Mouse (Mus musculus) small intestine, adult 10 weeks (tissue): Measurements from ENCODE around the gene Arhgef18. TPM values are rescaled to one million over a fixed set of nuclear protein-coding genes. Genes with fewer than 3 reads are reported as not detected.

Experiments
- polyA plus RNA-seq: library from polyadenylated mRNA; stranded (reverse); fragments of 350-450 nt; fragmentation: Illumina TruSeq; extraction: RNeasy Lipid Tissue Mini Kit (QIAGEN cat#74804); gene quantifications from one replicate; pipeline ENCODE4 v1.2.3, GENCODE M21; 2014; ENCODE audit warnings: low replicate concordance

Arhgef18 gene
- polyA plus RNA-seq: 5.2 TPM

DNA sequence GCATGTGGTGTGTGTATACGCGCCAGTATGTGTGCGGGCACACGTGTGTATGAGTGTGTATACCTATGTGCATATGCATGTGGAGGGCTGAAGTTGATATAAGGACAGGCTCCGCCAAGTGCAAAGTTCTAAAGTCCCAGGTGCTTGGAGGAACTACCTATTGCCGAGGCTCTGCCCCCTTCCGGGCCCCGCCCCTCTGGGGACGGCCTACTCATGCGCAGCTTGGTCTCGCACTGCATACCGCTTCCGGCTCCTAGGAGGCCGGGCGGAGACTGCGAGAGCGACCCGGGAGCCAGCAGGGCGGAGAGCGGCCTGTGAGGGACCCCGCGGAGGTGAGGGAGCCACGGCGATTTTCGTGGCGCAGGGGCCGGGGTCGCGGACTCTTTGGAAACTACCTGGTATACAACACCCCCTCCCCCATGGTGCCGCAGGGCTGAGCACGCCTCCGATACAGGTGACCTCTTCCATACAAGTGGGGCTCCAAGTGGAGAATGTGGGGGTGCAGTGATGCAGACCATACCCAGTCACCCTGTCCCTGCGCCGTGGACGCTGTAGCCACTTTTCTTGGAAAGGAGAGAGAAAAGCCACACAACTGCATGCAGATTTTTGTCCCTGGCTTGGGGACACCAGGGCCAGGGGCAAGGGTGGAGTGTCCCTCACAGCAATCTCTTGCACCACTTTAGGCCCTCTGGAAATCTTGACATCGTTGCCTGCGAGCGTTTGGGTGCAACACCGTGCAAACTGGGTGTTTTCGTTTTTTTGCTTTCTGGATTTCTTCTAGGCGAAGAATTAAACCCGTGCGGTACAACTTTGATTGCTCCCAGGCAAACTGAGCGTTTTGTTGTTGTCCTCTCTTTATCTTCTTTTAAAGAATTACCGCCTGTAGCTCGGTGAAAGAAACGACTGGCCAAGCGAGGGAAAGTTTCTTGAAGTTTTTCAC lies at the start of gene Arhgef18:
Gene Arhgef18 (plus strand): TSS at position 236 of the 940 bp plus-strand sequence.

DNA sequence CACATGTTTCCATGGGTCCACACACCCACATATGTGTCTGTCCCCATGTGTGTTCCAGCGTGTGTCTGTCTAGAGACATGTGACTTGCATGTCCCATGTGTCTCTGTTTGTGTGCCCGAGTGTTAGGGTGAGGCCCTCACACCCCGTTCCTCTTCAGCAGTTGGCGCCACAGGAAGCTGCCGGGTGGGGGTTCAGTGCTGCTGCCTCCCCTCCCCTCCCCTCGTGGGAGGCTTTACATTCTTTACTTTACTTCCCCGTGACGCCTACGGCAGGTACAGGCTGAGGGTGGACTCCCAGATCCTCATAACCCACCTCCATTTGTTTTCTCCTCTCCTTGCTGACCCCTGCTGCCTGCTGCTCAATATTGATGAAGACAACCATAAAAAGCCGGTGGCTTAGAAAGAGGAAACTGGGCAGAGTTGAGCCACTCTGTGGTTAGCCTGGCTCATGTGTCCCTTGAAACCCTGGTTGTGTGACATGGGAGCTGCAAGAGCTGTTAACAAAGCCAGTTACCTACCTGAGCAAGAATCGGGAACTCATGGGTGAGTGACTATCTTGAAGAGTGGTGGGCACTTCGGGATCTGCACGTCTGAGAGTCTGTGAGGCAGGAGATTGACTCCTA lies 39.5 kb upstream of the Arhgef18 start, which contains the start of gene A430078G23Rik:
Gene A430078G23Rik (plus strand): TSS at position 227 of the 622 bp plus-strand sequence.

DNA sequence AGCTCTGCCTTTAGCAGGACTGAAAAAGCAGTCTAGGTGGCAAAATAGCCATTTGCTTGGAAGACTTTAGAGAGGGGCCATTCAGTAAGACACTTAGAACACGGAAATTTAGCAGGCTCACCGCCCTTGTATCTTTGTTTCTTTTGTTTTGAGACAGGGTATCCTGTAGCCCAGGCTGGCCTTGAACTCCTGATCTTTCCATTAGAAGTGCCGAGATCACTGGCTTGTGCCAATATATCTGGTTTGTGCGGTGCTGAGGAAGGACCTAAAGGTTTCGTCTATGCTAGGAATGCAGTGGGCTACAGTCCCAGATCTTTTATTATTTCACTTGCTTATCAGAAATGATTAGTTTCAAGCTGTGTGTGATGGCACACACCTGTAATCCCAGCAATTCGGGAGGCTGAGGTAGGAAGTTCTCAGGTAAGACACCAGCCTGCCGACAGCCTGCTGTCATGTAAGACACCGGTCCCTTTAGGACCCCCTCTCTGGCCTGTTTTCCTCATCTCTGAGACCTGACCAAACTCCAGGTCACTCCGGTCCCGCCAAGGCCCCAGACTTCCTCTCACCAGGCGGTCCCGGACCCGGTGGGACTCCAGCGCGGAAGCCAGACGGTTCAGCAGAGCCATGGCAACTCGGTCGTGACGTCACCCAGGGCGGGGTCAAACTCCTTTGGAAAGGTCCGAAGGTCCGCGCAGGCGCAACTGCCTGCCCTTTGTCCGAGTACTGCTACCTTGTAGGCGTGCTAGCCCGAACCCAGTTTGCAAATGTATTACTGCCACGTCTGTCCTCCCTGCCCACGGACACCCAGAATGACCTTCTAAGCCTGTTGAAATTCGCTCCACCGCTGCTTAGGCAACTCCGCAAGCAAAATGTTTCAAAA lies 74.4 kb downstream of the Arhgef18 start, which contains the start of gene Pex11g:
Gene Pex11g (minus strand): TSS at position 675 of the 880 bp plus-strand sequence.

DNA sequence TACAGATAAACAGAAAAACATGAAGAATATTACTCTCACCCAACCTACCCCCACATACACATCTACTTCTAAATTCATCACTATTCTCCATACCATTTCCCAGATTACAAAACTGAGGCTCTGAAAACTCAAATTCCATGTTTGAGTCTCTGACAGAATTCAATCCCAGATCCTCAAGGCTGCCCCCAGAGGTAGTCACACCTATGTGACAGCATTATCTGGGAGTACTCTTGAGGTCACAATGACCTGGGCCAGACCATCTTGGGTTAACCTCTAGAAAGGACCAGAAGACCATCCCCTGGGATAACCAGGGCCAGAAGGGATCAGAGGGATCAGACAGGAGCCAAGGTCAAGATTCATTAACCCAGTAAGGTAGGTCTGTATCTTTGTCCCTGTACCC lies 77.8 kb downstream of the Arhgef18 start, which contains the start of gene Tex45:
Gene Tex45 (plus strand): TSS at position 301 of the 400 bp plus-strand sequence.

DNA sequence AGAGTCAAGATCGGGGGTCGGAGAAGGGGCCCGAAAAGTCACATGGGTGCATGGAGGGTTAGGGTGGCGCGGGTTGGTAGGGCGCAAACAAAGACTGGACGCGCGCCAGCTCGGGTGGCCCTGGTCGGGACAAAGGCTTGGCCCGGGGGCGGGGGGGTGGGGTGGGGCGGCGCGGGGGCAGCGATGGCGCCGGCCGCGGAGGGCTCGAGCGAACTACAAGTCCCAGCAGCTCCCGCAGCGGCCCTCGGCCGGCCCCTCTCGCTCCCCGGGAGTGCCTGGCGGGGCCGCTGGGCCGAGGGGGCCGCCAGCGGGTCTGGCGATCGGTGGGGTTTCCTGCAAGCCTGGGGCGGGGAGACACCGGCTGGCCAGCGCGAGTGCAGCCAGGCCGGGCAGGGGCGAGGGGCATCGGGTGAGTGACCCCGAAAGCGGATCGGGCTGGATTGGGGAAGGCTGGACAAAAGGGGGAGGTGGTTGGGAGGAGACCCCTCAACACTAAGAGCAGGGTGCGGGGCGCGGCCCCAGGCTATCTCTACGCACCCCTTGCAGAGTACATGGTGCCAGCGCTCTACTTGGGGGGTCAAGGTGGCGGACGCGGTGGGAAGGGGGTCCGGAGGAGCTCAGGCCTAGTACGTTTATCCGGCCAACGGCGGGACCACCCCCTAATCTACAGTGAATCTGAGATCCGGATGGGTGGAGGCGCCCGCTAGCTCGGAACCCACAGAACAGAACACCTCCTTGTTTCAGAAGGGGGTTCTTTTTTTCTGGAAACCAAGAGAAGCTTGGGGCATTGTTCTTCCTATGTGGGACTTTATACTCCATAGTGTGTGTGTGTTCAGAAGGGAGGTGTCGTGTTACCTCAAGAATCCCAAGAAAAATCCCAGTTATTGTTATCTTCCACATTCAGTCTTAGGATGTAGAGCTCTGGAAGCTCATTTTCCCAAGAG lies 100.4 kb downstream of the Arhgef18 start, which contains the start of gene Zfp358:
Gene Zfp358 (plus strand): TSS at position 238 of the 944 bp plus-strand sequence.

DNA sequence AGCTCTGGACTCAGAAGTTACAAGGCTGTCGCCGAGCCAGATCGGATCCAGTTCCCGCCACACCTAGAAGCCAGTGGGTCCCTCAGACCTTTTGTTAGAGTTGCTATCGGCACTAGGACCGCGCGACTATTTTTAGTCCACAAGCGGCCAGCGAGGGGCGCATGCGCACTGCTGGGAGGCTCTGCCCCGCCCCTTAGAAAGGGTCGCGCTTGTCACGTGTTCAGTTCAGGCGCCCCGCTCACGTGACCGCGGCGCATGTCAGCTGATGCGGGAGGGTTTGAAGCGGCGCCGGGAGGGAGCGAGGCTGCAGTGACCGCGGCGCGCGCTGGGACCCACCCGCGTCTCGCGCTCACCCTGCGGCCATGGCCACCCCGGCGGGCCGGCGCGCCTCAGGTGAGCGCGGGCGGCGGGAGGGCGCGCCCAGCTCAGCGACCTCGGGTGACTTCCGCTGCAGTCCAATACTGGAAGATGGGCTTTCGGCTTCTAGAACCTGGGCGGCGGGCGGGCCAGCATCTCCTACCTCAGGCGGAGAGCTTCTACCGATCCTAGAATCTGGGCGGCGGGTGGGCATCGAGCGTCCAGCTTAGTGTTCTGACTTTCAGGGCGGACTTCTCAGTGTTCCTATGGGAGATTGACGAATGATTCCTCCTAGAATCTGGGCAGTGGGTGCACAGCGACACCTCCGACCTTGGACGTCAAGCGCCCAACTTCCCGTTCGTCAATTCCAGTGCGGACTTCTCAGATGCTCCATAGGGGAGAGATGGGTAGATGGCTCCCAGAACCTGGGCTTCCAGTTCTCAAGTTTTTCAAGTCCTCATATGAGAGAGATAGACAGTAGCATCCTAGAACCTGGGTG lies 107.7 kb downstream of the Arhgef18 start, which contains the start of gene Mcoln1:
Gene Mcoln1 (plus strand): TSS at position 223 of the 856 bp plus-strand sequence.

Other genes starting within 250 kb of the Arhgef18 start
- gene Insr, start 113.4 kb upstream of the Arhgef18 start, polyA plus RNA-seq: 58.5 TPM
- gene A430078G23Rik, start 39.6 kb upstream of the Arhgef18 start, polyA plus RNA-seq: not detected
- 1.3 TPM for gene Pex11g, start 74.7 kb downstream of the Arhgef18 start, polyA plus RNA-seq
- gene Tex45, start 77.9 kb downstream of the Arhgef18 start, polyA plus RNA-seq: not detected
- gene Zfp358, start 100.1 kb downstream of the Arhgef18 start, polyA plus RNA-seq: 0.52 TPM
- gene Mcoln1, start 107.5 kb downstream of the Arhgef18 start, polyA plus RNA-seq: 16.9 TPM
- gene Pnpla6, start 122.4 kb downstream of the Arhgef18 start, polyA plus RNA-seq: 14.2 TPM
- 1.4 TPM for gene C330021F23Rik, start 175.0 kb downstream of the Arhgef18 start, polyA plus RNA-seq
- gene Camsap3, start 194.3 kb downstream of the Arhgef18 start, polyA plus RNA-seq: 2.7 TPM
- gene Xab2, start 228.3 kb downstream of the Arhgef18 start, polyA plus RNA-seq: 0.19 TPM
- gene Pet100, start 228.5 kb downstream of the Arhgef18 start, polyA plus RNA-seq: 4.4 TPM
- not detected for gene Pcp2, start 232.5 kb downstream of the Arhgef18 start, polyA plus RNA-seq
- gene Stxbp2, start 237.9 kb downstream of the Arhgef18 start, polyA plus RNA-seq: 46.8 TPM